Mouse (Mus musculus): ENCODE data around the gene Evi5l. TPM values are rescaled to one million over a fixed set of nuclear protein-coding genes. Genes with fewer than 3 reads are reported as not detected.
A peak's percentile ranks its signal among the peaks of the same experiment; 100 is the strongest.

Evi5l gene
- polyA plus RNA-seq, 1 experiment from 2014 or later = 6.6 TPM

- no peak overlapping the region for H3K4me3 ChIP-seq (ENCODE audit: low read depth, low read length)
- no peaks in the 10 kb centered on the region for H3K9me3 ChIP-seq (ENCODE audit: control insufficient read depth)
- peak; percentile 93 for TF ChIP-seq CTCF (IDR thresholded peaks at IDR 0.05; ENCODE audit: low read depth)
- no peak overlapping the region for H3K27ac ChIP-seq (ENCODE audit: low read depth, low read length)
- H3K4me2 ChIP-seq (replicated peaks; ENCODE audit: low read depth) = no peak overlapping the region; the same call in 1 of the 2 replicates
- H3K4me1 ChIP-seq (replicated peaks; ENCODE audit: control insufficient read depth, insufficient read depth, low read length) = no peaks in the 10 kb centered on the region
- peak; percentile 75 for ATAC-seq
- no peaks in the 10 kb centered on the region for H3K27me3 ChIP-seq (replicated peaks; ENCODE audit: control insufficient read depth, insufficient read depth, low read length)
- WGBS = 12% methylated on average over 18 of the region's 18 CpGs
- peaks cover 11% of the 10 kb centered on the region; the same call in 1 of the 2 replicates for H3K36me3 ChIP-seq (ENCODE audit: control insufficient read depth, insufficient read depth)
- no peak overlapping the region for H3K9ac ChIP-seq (ENCODE audit: low read depth, low read length)
Measured at GRCm38 (mm10) chr8:4192807-4193587, 26.6 kb downstream of the Evi5l start.

- Histone ChIP-seq H3K9me3 (ENCODE audit: control insufficient read depth) (no peaks in the 10 kb centered on the region), H3K27ac (ENCODE audit: low read depth, low read length) (no peak overlapping the region), H3K36me3 (ENCODE audit: control insufficient read depth, insufficient read depth) (peaks cover 6% of the 10 kb centered on the region; the same call in 1 of the 2 replicates), H3K4me1 (replicated peaks; ENCODE audit: control insufficient read depth, insufficient read depth, low read length) (no peaks in the 10 kb centered on the region), H3K4me3 (ENCODE audit: low read depth, low read length) (no peak overlapping the region), H3K9ac (ENCODE audit: low read depth, low read length) (no peak overlapping the region), H3K27me3 (replicated peaks; ENCODE audit: control insufficient read depth, insufficient read depth, low read length) (no peaks in the 10 kb centered on the region), H3K4me2 (replicated peaks; ENCODE audit: low read depth) (no peak overlapping the region; the same call in 1 of the 2 replicates)
- peak; percentile 38; the same call in 1 of the 2 replicates for ATAC-seq
- no peak for TF ChIP-seq CTCF (IDR thresholded peaks at IDR 0.05; ENCODE audit: low read depth)
- WGBS = 43% methylated on average over 7 of the region's 7 CpGs
Measured at GRCm38 (mm10) chr8:4193588-4193894, 27.2 kb downstream of the Evi5l start.

- 0 out of 2 replicates have a peak, but pooled peaks cover 6% of the 10 kb centered on the region for H3K27me3 ChIP-seq (replicated peaks; ENCODE audit: control insufficient read depth, insufficient read depth, low read length)
- no peaks in the 10 kb centered on the region; the same call in 1 of the 2 replicates for H3K4me1 ChIP-seq (replicated peaks; ENCODE audit: control insufficient read depth, insufficient read depth, low read length)
- H3K9ac ChIP-seq (ENCODE audit: low read depth, low read length) = no peak overlapping the region
- 87% methylated on average over 2 of the region's 2 CpGs for WGBS
- no peaks in the 10 kb centered on the region for H3K9me3 ChIP-seq (ENCODE audit: control insufficient read depth)
- H3K4me3 ChIP-seq (ENCODE audit: low read depth, low read length) = no peak overlapping the region
- H3K27ac ChIP-seq (ENCODE audit: low read depth, low read length) = no peak overlapping the region
- ATAC-seq = no peak
- H3K36me3 ChIP-seq (ENCODE audit: control insufficient read depth, insufficient read depth) = peaks cover 6% of the 10 kb centered on the region; the same call in 1 of the 2 replicates
- no peak for TF ChIP-seq CTCF (IDR thresholded peaks at IDR 0.05; ENCODE audit: low read depth)
- H3K4me2 ChIP-seq (replicated peaks; ENCODE audit: low read depth) = no peak overlapping the region
Measured at GRCm38 (mm10) chr8:4201321-4201720, 35.0 kb downstream of the Evi5l start.

GRCm38 (mm10) chr8:4205246-4206123, 39.1 kb downstream of the Evi5l start:
- Histone ChIP-seq H3K9ac (ENCODE audit: low read depth, low read length) (no peak overlapping the region), H3K27me3 (replicated peaks; ENCODE audit: control insufficient read depth, insufficient read depth, low read length) (0 out of 2 replicates have a peak, but pooled peaks cover 6% of the 10 kb centered on the region), H3K9me3 (ENCODE audit: control insufficient read depth) (no peaks in the 10 kb centered on the region), H3K36me3 (ENCODE audit: control insufficient read depth, insufficient read depth) (peaks cover 12% of the 10 kb centered on the region; the same call in 1 of the 2 replicates), H3K4me3 (ENCODE audit: low read depth, low read length) (no peak overlapping the region), H3K4me1 (replicated peaks; ENCODE audit: control insufficient read depth, insufficient read depth, low read length) (no peaks in the 10 kb centered on the region; the same call in 1 of the 2 replicates), H3K4me2 (replicated peaks; ENCODE audit: low read depth) (peak overlapping the region; percentile 57; the same call in 1 of the 2 replicates), H3K27ac (ENCODE audit: low read depth, low read length) (no peak overlapping the region)
- 0 out of 2 replicates have a peak, but pooled peaks have one; percentile 20 for ATAC-seq
- WGBS = 46% methylated on average over 38 of the region's 38 CpGs
- TF ChIP-seq CTCF (IDR thresholded peaks at IDR 0.05; ENCODE audit: low read depth) = peak; percentile 61

- Histone ChIP-seq H3K36me3 (ENCODE audit: control insufficient read depth, insufficient read depth) (peaks cover 12% of the 10 kb centered on the region; the same call in 1 of the 2 replicates), H3K27ac (ENCODE audit: low read depth, low read length) (peak overlapping the region; percentile 50; the same call in 1 of the 2 replicates), H3K9me3 (ENCODE audit: control insufficient read depth) (no peaks in the 10 kb centered on the region), H3K4me2 (replicated peaks; ENCODE audit: low read depth) (peak overlapping the region; percentile 57), H3K27me3 (replicated peaks; ENCODE audit: control insufficient read depth, insufficient read depth, low read length) (0 out of 2 replicates have a peak, but pooled peaks cover 6% of the 10 kb centered on the region), H3K4me3 (ENCODE audit: low read depth, low read length) (no peak overlapping the region), H3K9ac (ENCODE audit: low read depth, low read length) (peak overlapping the region; percentile 11; the same call in 1 of the 2 replicates), H3K4me1 (replicated peaks; ENCODE audit: control insufficient read depth, insufficient read depth, low read length) (no peaks in the 10 kb centered on the region; the same call in 1 of the 2 replicates)
- WGBS = 26% methylated on average over 44 of the region's 44 CpGs
- TF ChIP-seq CTCF (IDR thresholded peaks at IDR 0.05; ENCODE audit: low read depth) = no peak
- peak; percentile 59 for ATAC-seq
Measured at GRCm38 (mm10) chr8:4206182-4207015, 40.0 kb downstream of the Evi5l start.

All from intestine, postnatal 0 days (tissue).